Mouse (Mus musculus) embryonic facial prominence, embryonic 14.5 days (tissue): Measurements from ENCODE around the gene Tcap. TPM values are rescaled to one million over a fixed set of nuclear protein-coding genes. Genes with fewer than 3 reads are reported as not detected.
A peak's percentile ranks its signal among the peaks of the same experiment; 100 is the strongest.

Experiments
- ATAC-seq: fragments of 200-750 bp; cut with Nextera tagmentation; 2 replicates; pipeline ENCODE4 v1.8.0; 2017; ENCODE audit warnings: low read depth, moderate number of reproducible peaks, moderate TSS enrichment
- DNase-seq: peaks from one replicate; pipeline ENCODE4 v3.0.0-alpha.2; 2015; ENCODE audit warnings: low spot score
- H3K27ac ChIP-seq: fragments of 300-500 bp; sonication (generic); replicated peaks from 2 replicates; pipeline ENCODE4 v1.5.1; 2014; ENCODE audit warnings: low read depth, mild to moderate bottlenecking, low read length, moderate library complexity
- H3K27me3 ChIP-seq: fragments of 300-500 bp; sonication (generic); replicated peaks from 2 replicates; pipeline ENCODE4 v1.6.1; 2014; ENCODE audit warnings: low read length; ENCODE audit not compliant: control insufficient read depth, insufficient read depth
- H3K36me3 ChIP-seq: fragments of 300-500 bp; sonication (generic); 2 replicates; pipeline ENCODE4 v1.6.1; 2014; ENCODE audit warnings: low read length, mixed read lengths; ENCODE audit not compliant: control insufficient read depth, insufficient read depth
- H3K4me1 ChIP-seq: fragments of 300-500 bp; sonication (generic); 2 replicates; pipeline ENCODE4 v1.6.1; 2014; ENCODE audit warnings: antibody characterized with exemption, low read length; ENCODE audit not compliant: control insufficient read depth, insufficient read depth
- H3K4me2 ChIP-seq: fragments of 300-500 bp; sonication (generic); 2 replicates; pipeline ENCODE4 v1.6.1; 2014; ENCODE audit warnings: low read depth, mild to moderate bottlenecking, low read length, moderate library complexity, mixed read lengths
- H3K4me3 ChIP-seq: fragments of 300-500 bp; sonication (generic); 2 replicates; pipeline ENCODE4 v1.5.1; 2014; ENCODE audit warnings: low read depth, mild to moderate bottlenecking, low read length
- H3K9ac ChIP-seq: fragments of 300-500 bp; sonication (generic); 2 replicates; pipeline ENCODE4 v1.6.1; 2014; ENCODE audit warnings: low read depth, mild to moderate bottlenecking, low read length, moderate library complexity, mixed read lengths
- H3K9me3 ChIP-seq: fragments of 300-500 bp; sonication (generic); 2 replicates; pipeline ENCODE4 v1.6.1; 2016; ENCODE audit warnings: low read length; ENCODE audit not compliant: control insufficient read depth
- WGBS: fragments of 180-500 bp; shearing (Covaris S2); extraction: QIAGEN DNeasy Blood & Tissue Kit; methylation state at CpG from one replicate; pipeline ENCODE4 v1.1.7; 2014; 5-methylcytosine and 5-hydroxymethylcytosine counted together
- polyA plus RNA-seq: library from polyadenylated mRNA; unstranded; fragments of >200 nt; fragmentation: Nextera tagmentation; extraction: Ambion mirVana; gene quantifications from 2 replicates; pipeline ENCODE4 v1.2.1, GENCODE M21; 2014

The Tcap gene
- polyA plus RNA-seq, 1 experiment from 2014 or later, result 27.7 TPM

DNA sequence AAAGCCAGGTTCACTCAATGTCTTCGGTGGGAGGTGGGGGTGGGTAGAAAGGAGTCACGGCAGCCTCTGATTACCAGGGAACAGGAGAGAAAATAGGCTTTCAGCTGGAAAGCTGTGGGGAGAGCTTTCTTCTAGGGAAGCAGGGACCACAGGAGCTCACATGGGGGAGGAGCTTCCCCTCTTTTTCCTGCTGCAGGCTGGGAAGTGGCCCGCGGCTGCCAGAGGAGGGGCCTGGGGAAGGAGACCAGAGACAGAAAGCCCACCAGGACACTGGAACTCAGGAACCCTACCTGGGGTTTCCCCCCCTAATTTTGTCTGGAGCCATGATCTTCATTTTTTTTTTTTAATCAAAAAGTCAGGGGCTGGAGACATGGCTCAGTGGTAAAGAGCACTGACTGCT lies 43.0 kb upstream of the Tcap start:
- H3K4me3 ChIP-seq, result no peak overlapping the region
- H3K4me1 ChIP-seq, result peaks cover 10% of the 10 kb centered on the region; the same call in 1 of the 2 replicates
- H3K36me3 ChIP-seq, result no peaks in the 10 kb centered on the region
- H3K27me3 ChIP-seq, result peaks cover 72% of the 10 kb centered on the region
- DNase-seq (no peak), ATAC-seq (no peak)
- WGBS, result 4% methylated on average over 4 of the region's 4 CpGs
- H3K27ac ChIP-seq, result no peak overlapping the region
- no peak overlapping the region for H3K4me2 ChIP-seq
- no peak overlapping the region for H3K9ac ChIP-seq
- no peaks in the 10 kb centered on the region for H3K9me3 ChIP-seq

DNA sequence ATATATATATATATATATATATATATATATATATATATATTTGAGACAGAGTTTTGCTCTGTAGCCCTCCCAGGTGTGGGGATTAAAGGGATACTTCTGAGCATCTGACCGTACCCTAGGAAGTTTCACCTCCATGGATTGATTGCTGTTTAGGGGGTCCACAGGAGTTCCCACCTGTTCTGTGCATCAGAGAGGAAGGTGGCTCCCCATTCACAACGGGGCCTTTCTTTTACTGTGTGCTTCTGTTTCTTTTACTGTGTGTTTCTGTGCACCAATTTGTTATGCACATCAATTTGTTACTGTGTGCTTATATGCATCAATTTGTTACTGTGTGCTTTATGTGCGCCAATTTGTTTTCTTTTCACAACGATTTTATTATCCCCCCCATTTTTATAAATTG lies 42.4 kb upstream of the Tcap start:
- no peak overlapping the region for H3K9ac ChIP-seq
- H3K4me2 ChIP-seq, result no peak overlapping the region
- ATAC-seq (no peak), DNase-seq (no peak)
- H3K4me3 ChIP-seq, result no peak overlapping the region
- no peak overlapping the region for H3K27ac ChIP-seq
- WGBS, result 55% methylated on average over 4 of the region's 4 CpGs
- no peaks in the 10 kb centered on the region for H3K9me3 ChIP-seq
- H3K27me3 ChIP-seq, result peaks cover 72% of the 10 kb centered on the region
- peaks cover 10% of the 10 kb centered on the region; the same call in 1 of the 2 replicates for H3K4me1 ChIP-seq
- H3K36me3 ChIP-seq, result no peaks in the 10 kb centered on the region

DNA sequence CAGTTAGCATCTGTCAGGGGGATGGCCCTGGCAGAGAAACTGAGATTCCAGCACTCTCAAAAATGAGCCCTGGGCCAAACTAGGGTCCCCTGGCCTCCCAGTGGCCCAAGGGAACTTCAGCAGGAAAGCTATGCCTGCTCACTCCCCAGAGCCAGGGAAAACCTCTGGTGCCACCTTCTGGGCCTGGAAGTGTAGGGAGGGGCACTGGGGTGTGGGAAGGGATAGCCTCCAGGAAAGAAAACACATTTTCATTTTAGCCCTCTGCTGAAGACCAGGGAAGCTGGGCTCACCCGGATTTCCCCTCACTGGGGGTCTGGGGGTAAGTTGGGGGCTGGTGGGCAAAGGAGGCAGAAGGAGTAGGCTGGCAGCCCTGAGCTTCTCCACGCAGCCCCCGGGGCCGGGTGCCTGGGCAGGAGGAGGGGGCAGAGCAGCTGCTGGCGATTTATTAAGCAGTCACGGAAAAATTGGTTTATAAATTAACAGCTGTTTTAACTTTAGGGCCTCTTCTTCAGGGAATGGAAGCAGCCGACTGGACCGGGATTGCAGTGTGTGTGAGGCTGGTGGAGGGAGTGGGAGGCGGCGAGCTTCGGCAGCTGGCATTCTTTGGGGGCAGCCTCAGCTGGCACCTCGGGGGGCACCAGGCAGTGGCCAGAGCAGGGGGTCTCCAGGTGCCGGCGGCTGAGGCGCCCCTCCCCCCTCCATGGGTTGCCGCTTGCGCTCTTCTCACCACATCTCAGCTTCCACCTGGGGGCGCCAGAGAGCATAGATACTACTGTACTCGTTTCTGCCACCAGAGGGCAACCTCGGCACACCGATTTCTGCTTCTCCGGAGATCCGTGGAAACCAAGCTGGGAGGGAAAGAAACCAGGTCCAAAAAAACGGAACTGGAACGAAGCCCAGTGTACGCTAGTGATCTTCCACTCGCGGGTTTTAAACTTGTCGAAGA lies 41.3 kb upstream of the Tcap start:
- peaks cover 10% of the 10 kb centered on the region; the same call in 1 of the 2 replicates for H3K4me1 ChIP-seq
- DNase-seq, result peak; percentile 84
- H3K4me2 ChIP-seq, result peak overlapping the region; percentile 60
- H3K9me3 ChIP-seq, result no peaks in the 10 kb centered on the region
- H3K9ac ChIP-seq, result no peak overlapping the region
- no peaks in the 10 kb centered on the region for H3K36me3 ChIP-seq
- peaks cover 72% of the 10 kb centered on the region for H3K27me3 ChIP-seq
- WGBS, result 2% methylated on average over 29 of the region's 29 CpGs
- no peak overlapping the region for H3K27ac ChIP-seq
- peak; percentile 76 for ATAC-seq
- H3K4me3 ChIP-seq, result peak overlapping the region; percentile 30

DNA sequence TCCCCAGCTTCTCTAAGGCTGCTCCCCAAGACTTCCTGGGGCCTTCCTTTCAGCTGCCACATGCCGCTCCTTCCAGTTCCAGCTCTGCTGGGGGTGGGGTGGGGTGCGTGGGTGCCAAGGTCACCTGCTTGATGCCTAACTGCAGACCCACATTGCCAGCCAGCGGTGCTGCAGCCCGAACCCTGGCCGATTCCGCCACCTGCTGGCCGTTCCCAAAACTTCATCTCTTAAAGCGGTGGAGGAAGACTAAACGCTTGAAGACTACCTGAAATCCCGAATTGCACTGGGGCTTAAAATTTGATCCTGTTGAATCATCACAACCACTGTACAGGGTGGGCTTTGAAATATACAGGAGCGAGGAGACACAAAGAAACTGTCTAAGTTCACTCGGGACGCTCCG lies 38.4 kb upstream of the Tcap start:
- DNase-seq (no peak), ATAC-seq (no peak)
- peak overlapping the region; percentile 46 for H3K4me2 ChIP-seq
- H3K4me1 ChIP-seq, result peaks cover 9% of the 10 kb centered on the region; the same call in 1 of the 2 replicates
- H3K27me3 ChIP-seq, result peaks cover 73% of the 10 kb centered on the region
- under 1% methylated on average over 14 of the region's 14 CpGs for WGBS
- no peaks in the 10 kb centered on the region for H3K9me3 ChIP-seq
- H3K4me3 ChIP-seq, result 0 out of 2 replicates have a peak overlapping the region, but pooled peaks have one; percentile 14
- no peaks in the 10 kb centered on the region for H3K36me3 ChIP-seq
- H3K9ac ChIP-seq, result no peak overlapping the region
- no peak overlapping the region for H3K27ac ChIP-seq

DNA sequence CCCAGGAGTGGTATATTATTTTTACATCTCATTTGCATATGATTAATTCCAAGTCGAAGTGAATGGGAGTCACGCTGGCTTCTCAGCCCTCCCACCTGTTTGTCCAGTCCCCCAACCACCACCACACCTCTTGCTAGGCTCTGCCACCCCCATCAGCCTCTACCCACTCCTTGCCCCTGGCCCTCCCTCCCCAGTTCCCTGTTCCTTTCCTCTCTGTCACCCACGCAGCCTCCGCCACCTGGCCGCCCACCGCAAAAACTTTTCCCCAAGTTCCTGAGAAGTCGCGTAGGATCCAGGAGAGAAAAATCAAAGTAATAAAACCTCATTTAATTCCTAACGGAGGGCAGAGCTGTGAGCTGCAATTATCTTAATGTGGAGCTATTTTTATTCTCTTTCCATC lies 37.4 kb upstream of the Tcap start:
- WGBS, result 13% methylated on average over 9 of the region's 9 CpGs
- no peak overlapping the region for H3K4me2 ChIP-seq
- H3K4me1 ChIP-seq, result peaks cover 9% of the 10 kb centered on the region; the same call in 1 of the 2 replicates
- H3K27ac ChIP-seq, result no peak overlapping the region
- no peak overlapping the region for H3K9ac ChIP-seq
- DNase-seq, result no peak
- ATAC-seq, result no peak
- H3K9me3 ChIP-seq, result no peaks in the 10 kb centered on the region
- H3K4me3 ChIP-seq, result no peak overlapping the region
- H3K27me3 ChIP-seq, result peaks cover 75% of the 10 kb centered on the region
- H3K36me3 ChIP-seq, result no peaks in the 10 kb centered on the region

DNA sequence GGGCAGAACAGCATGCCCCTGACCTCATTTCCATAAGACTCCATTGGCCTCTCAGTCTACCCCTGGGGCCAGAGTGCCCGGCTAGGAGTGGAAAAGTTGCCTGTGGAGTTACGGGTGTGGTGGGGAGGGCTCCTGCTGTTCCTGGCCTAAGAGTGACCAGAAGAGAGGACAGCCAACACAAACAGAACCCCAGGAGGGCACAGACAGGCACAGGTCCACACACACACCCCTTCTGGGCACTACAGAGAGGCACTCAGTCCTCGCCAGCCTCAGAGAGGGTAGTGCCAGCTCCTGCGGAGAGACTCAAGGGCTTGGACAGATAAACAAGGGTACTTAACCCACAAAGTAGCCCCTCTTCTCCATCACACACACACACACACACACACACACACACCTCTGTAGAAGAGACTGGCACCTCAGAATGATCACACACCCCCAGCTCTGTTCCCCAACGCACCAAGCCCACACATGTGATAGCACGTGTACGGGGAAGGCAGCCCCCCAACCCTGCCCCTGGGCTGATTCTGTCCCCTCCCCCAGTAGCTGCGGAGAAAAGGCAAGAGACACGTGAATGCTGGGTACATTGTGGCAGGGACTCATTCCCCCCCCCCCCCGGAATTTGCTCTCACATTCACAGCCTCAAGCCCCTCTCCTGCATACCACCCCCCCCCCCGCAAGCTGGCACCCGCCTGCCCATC lies 36.1 kb upstream of the Tcap start:
- no peak overlapping the region for H3K27ac ChIP-seq
- no peak for ATAC-seq
- DNase-seq, result no peak
- no peak overlapping the region for H3K9ac ChIP-seq
- no peaks in the 10 kb centered on the region for H3K9me3 ChIP-seq
- H3K4me1 ChIP-seq, result peaks cover 4% of the 10 kb centered on the region; the same call in 1 of the 2 replicates
- 6% methylated on average over 8 of the region's 12 CpGs for WGBS
- no peaks in the 10 kb centered on the region for H3K36me3 ChIP-seq
- peak overlapping the region; percentile 91; the same call in 1 of the 2 replicates for H3K4me2 ChIP-seq
- peaks cover 73% of the 10 kb centered on the region for H3K27me3 ChIP-seq
- peak overlapping the region; percentile 50; the same call in 1 of the 2 replicates for H3K4me3 ChIP-seq

DNA sequence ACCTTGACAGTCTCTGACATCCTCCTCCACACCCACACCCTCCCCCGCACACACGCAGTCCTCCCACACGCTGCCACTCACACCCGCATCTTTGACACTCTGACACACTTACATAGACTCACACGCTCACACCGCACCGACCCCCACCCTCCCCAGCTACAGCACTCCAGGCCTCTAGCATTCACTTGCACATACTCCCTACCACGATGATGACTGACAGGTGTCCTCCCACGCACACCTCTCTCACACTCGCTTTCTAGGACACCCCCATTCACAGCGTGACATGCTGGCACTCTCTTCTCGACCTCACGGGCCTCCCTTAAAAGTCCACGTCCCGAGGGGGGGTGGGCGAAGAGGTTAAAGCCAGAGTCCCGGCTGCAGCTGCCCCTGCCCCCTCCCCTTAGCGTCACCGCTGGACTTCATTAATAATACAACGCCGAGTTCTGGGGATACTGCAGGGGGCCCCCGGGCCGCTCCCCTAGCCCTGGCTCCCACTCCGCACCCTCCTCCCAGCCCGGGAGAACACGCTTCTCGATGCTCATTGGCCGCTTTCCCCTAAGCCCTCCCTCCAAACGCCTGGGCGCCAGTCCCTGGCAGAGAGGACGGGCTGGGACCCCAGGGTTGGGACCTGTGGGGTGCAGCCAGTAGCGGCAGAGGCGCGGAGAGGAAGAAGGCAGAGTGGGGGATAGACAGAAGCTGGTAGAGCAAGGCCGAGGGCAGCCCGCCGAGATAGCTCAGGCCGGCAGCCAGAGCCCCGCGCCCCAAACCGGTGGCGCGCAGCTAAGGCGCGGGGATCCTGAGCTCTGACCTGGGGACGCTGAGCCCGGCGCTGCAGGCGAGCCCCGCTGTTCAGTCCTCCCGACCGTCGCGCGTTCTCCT lies 35.3 kb upstream of the Tcap start, which contains the start of gene Ppp1r1b:
Gene Ppp1r1b (plus strand): TSS at position 322 of the 879 bp plus-strand sequence.
- no peak within 1 kb of the TSS for H3K27ac ChIP-seq
- peak; percentile 52 for DNase-seq

More for the DNA sequence above, 35.3 kb upstream of the Tcap start, which contains the start of gene Ppp1r1b:
- Histone ChIP-seq H3K9ac (peak within 1 kb of the TSS; percentile 56), H3K36me3 (no peaks in the 10 kb centered on the region), H3K4me1 (peaks cover 4% of the 10 kb centered on the region; the same call in 1 of the 2 replicates), H3K4me2 (peak within 1 kb of the TSS; percentile 91), H3K4me3 (peak within 1 kb of the TSS; percentile 50), H3K9me3 (no peaks in the 10 kb centered on the region), H3K27me3 (peaks cover 80% of the 10 kb centered on the region)
- ATAC-seq, result peak; percentile 66; the same call in 1 of the 2 replicates
- 0% methylated on average over 40 of the region's 55 CpGs for WGBS
